Mouse (Mus musculus) forebrain, embryonic 10.5 days (tissue): ENCODE measurements around the gene Rdx. TPM values are rescaled to one million over a fixed set of nuclear protein-coding genes. Genes with fewer than 3 reads are reported as not detected.
"Not testable (repeated sequence)": the region's sequence is repeated elsewhere in the genome, so short reads cannot be mapped to it uniquely, and the experiment has no call there.

ENCODE experiments used
- DNase-seq: peaks from one replicate; pipeline ENCODE4 v3.0.0-alpha.2; 2017; ENCODE audit warnings: low spot score; ENCODE audit errors: extremely low spot score
- H3K27ac ChIP-seq: fragments of 300-500 bp; sonication (generic); 2 replicates; pipeline ENCODE4 v1.5.1; 2016; ENCODE audit warnings: mild to moderate bottlenecking
- H3K27me3 ChIP-seq: fragments of 300-500 bp; sonication (generic); 2 replicates; pipeline ENCODE4 v1.6.1; 2016; ENCODE audit warnings: mild to moderate bottlenecking; ENCODE audit not compliant: poor library complexity, severe bottlenecking
- H3K36me3 ChIP-seq: fragments of 300-500 bp; sonication (generic); replicated peaks from 2 replicates; pipeline ENCODE4 v1.6.1; 2016; ENCODE audit warnings: mild to moderate bottlenecking, moderate library complexity
- H3K4me1 ChIP-seq: fragments of 300-500 bp; sonication (generic); 2 replicates; pipeline ENCODE4 v1.6.1; 2016
- H3K4me3 ChIP-seq: fragments of 300-500 bp; sonication (generic); 2 replicates; pipeline ENCODE4 v1.5.1; 2016; ENCODE audit warnings: mild to moderate bottlenecking, moderate library complexity
- H3K9me3 ChIP-seq: fragments of 300-500 bp; sonication (generic); 2 replicates; pipeline ENCODE4 v1.6.1; 2016; ENCODE audit warnings: mild to moderate bottlenecking, moderate library complexity
- WGBS: fragments of 180-500 bp; shearing (Covaris S2); methylation state at CpG from one replicate; pipeline ENCODE4 v1.1.7; 2016; 5-methylcytosine and 5-hydroxymethylcytosine counted together
- polyA plus RNA-seq: library from polyadenylated mRNA; unstranded; fragments of >200 nt; fragmentation: Nextera tagmentation; extraction: Ambion mirVana; gene quantifications from 2 replicates; pipeline ENCODE4 v1.2.1, GENCODE M21; 2016

Gene Rdx
- polyA plus RNA-seq, 1 experiment from 2014 or later: 145 TPM

- no peak for DNase-seq
- no peaks in the 10 kb centered on the region for H3K9me3 ChIP-seq
- H3K27me3 ChIP-seq: no peaks in the 10 kb centered on the region
- no peak overlapping the region for H3K4me3 ChIP-seq
- no peak overlapping the region for H3K27ac ChIP-seq
- 81% methylated on average over 2 of the region's 2 CpGs for WGBS
- H3K36me3 ChIP-seq: no peaks in the 10 kb centered on the region
- H3K4me1 ChIP-seq: peaks cover 10% of the 10 kb centered on the region
Observed at GRCm38 (mm10) chr9:52031501-52031900, 15.5 kb upstream of the Rdx start.

- 85% methylated on average over 1 of the region's 1 CpGs for WGBS
- H3K36me3 ChIP-seq: no peaks in the 10 kb centered on the region
- H3K9me3 ChIP-seq: no peaks in the 10 kb centered on the region
- H3K4me1 ChIP-seq: no peaks in the 10 kb centered on the region
- H3K27ac ChIP-seq: no peak overlapping the region
- H3K4me3 ChIP-seq: no peak overlapping the region
- no peaks in the 10 kb centered on the region for H3K27me3 ChIP-seq
- no peak for DNase-seq
Observed at GRCm38 (mm10) chr9:52037493-52037892, 9.5 kb upstream of the Rdx start.

GRCm38 (mm10) chr9:52041657-52042056 is 5.3 kb upstream of the Rdx start:
- WGBS: 96% methylated on average over 2 of the region's 2 CpGs
- no peaks in the 10 kb centered on the region for H3K36me3 ChIP-seq
- no peak overlapping the region for H3K27ac ChIP-seq
- no peaks in the 10 kb centered on the region for H3K27me3 ChIP-seq
- H3K4me1 ChIP-seq: peaks cover 1% of the 10 kb centered on the region
- DNase-seq: no peak
- no peaks in the 10 kb centered on the region for H3K9me3 ChIP-seq
- no peak overlapping the region for H3K4me3 ChIP-seq

GRCm38 (mm10) chr9:52046686-52047085 is 287 bp upstream of the Rdx start:
- peak overlapping the region; percentile 100 for H3K27ac ChIP-seq
- no peaks in the 10 kb centered on the region for H3K9me3 ChIP-seq
- H3K4me1 ChIP-seq: peaks cover 32% of the 10 kb centered on the region
- WGBS: 21% methylated on average over 5 of the region's 5 CpGs
- H3K27me3 ChIP-seq: no peaks in the 10 kb centered on the region
- no peaks in the 10 kb centered on the region for H3K36me3 ChIP-seq
- peak overlapping the region; percentile 96 for H3K4me3 ChIP-seq
- DNase-seq: no peak

- Histone ChIP-seq H3K4me1 (peaks cover 41% of the 10 kb centered on the region), H3K9me3 (no peaks in the 10 kb centered on the region), H3K4me3 (peak overlapping the region; percentile 96), H3K36me3 (no peaks in the 10 kb centered on the region), H3K27me3 (no peaks in the 10 kb centered on the region), H3K27ac (peak overlapping the region; percentile 100)
- DNase-seq: peak; percentile 75
- WGBS: under 1% methylated on average over 107 of the region's 118 CpGs
Observed at GRCm38 (mm10) chr9:52047821-52048649, 1.1 kb downstream of the Rdx start.

- Histone ChIP-seq H3K4me3 (peak overlapping the region; percentile 96), H3K9me3 (no peaks in the 10 kb centered on the region), H3K27ac (peak overlapping the region; percentile 100), H3K4me1 (peaks cover 44% of the 10 kb centered on the region), H3K36me3 (no peaks in the 10 kb centered on the region), H3K27me3 (no peaks in the 10 kb centered on the region)
- WGBS: under 1% methylated on average over 60 of the region's 60 CpGs
- peak; percentile 57 for DNase-seq
Observed at GRCm38 (mm10) chr9:52048650-52049081, 1.7 kb downstream of the Rdx start.

- Histone ChIP-seq H3K4me3 (peak overlapping the region; percentile 96), H3K9me3 (no peaks in the 10 kb centered on the region), H3K27ac (peak overlapping the region; percentile 100), H3K4me1 (peaks cover 44% of the 10 kb centered on the region), H3K36me3 (no peaks in the 10 kb centered on the region), H3K27me3 (no peaks in the 10 kb centered on the region)
- DNase-seq: no peak
- 1% methylated on average over 3 of the region's 3 CpGs for WGBS
Observed at GRCm38 (mm10) chr9:52049605-52050004, 2.6 kb downstream of the Rdx start.

GRCm38 (mm10) chr9:52050361-52050760 is 3.4 kb downstream of the Rdx start:
- Histone ChIP-seq H3K4me1 (peaks cover 46% of the 10 kb centered on the region), H3K4me3 (peak overlapping the region; percentile 96)

GRCm38 (mm10) chr9:52052221-52052620 is 5.2 kb downstream of the Rdx start:
- Histone ChIP-seq H3K4me3 (no peak overlapping the region), H3K27me3 (no peaks in the 10 kb centered on the region), H3K27ac (no peak overlapping the region), H3K9me3 (no peaks in the 10 kb centered on the region), H3K36me3 (no peaks in the 10 kb centered on the region), H3K4me1 (peaks cover 39% of the 10 kb centered on the region)
- DNase-seq: no peak
- 63% methylated on average over 1 of the region's 1 CpGs for WGBS

More at GRCm38 (mm10) chr9:52050361-52050760, 3.4 kb downstream of the Rdx start:
- Histone ChIP-seq H3K27me3 (no peaks in the 10 kb centered on the region), H3K36me3 (no peaks in the 10 kb centered on the region), H3K27ac (no peak overlapping the region), H3K9me3 (no peaks in the 10 kb centered on the region)
- 63% methylated on average over 2 of the region's 2 CpGs for WGBS
- DNase-seq: no peak

- Histone ChIP-seq H3K4me1 (peaks cover 30% of the 10 kb centered on the region), H3K9me3 (no peaks in the 10 kb centered on the region), H3K4me3 (no peak overlapping the region), H3K27ac (no peak overlapping the region), H3K36me3 (no peaks in the 10 kb centered on the region), H3K27me3 (no peaks in the 10 kb centered on the region)
- no peak for DNase-seq
- 69% methylated on average over 3 of the region's 3 CpGs for WGBS
Observed at GRCm38 (mm10) chr9:52055313-52055712, 8.3 kb downstream of the Rdx start.

GRCm38 (mm10) chr9:52059788-52060187 is 12.8 kb downstream of the Rdx start:
- H3K4me1 ChIP-seq: peaks cover 7% of the 10 kb centered on the region
- H3K27me3 ChIP-seq: no peaks in the 10 kb centered on the region
- H3K9me3 ChIP-seq: no peaks in the 10 kb centered on the region
- no peak for DNase-seq
- no peak overlapping the region for H3K4me3 ChIP-seq
- H3K27ac ChIP-seq: no peak overlapping the region
- H3K36me3 ChIP-seq: peaks cover 37% of the 10 kb centered on the region
- 87% methylated on average over 2 of the region's 2 CpGs for WGBS

- no peaks in the 10 kb centered on the region for H3K27me3 ChIP-seq
- peaks cover 93% of the 10 kb centered on the region for H3K36me3 ChIP-seq
- no peak overlapping the region for H3K27ac ChIP-seq
- WGBS: 96% methylated on average over 2 of the region's 2 CpGs
- no peaks in the 10 kb centered on the region for H3K4me1 ChIP-seq
- H3K9me3 ChIP-seq: no peaks in the 10 kb centered on the region
- H3K4me3 ChIP-seq: no peak overlapping the region
- DNase-seq: no peak
Observed at GRCm38 (mm10) chr9:52070052-52070451, 23.1 kb downstream of the Rdx start.

GRCm38 (mm10) chr9:52071352-52071751 is 24.4 kb downstream of the Rdx start:
- DNase-seq, H3K4me1 ChIP-seq, H3K4me3 ChIP-seq, H3K9me3 ChIP-seq, H3K27me3 ChIP-seq, H3K27ac ChIP-seq: not testable (repeated sequence)
- H3K36me3 ChIP-seq: peaks cover 93% of the 10 kb centered on the region
